Mouse (Mus musculus): ENCODE measurements around the gene Fitm1.

Fitm1 gene

GRCm38 (mm10) chr14:55575302-55575701, at the start of gene Fitm1:
TSS of gene Fitm1 (plus strand) at chr14:55575617.
- WGBS = 76% methylated on average over 8 of the region's 8 CpGs

- 88% methylated on average over 2 of the region's 2 CpGs for WGBS
These were observed 48.7 kb upstream of the Fitm1 start for GRCm38 (mm10) chr14:55526674-55527073.

- WGBS = 21% methylated on average over 3 of the region's 3 CpGs
These were observed 47.5 kb upstream of the Fitm1 start for GRCm38 (mm10) chr14:55527940-55528339.

GRCm38 (mm10) chr14:55536116-55536745, 39.2 kb upstream of the Fitm1 start:
- 59% methylated on average over 6 of the region's 6 CpGs for WGBS

GRCm38 (mm10) chr14:55540067-55540786, 35.2 kb upstream of the Fitm1 start, which contains the start of gene Pck2:
TSS of gene Pck2 (plus strand) at chr14:55540266.
- 1% methylated on average over 32 of the region's 32 CpGs for WGBS

- WGBS = 7% methylated on average over 10 of the region's 10 CpGs
These were observed 34.6 kb upstream of the Fitm1 start for GRCm38 (mm10) chr14:55540787-55541321.

GRCm38 (mm10) chr14:55542268-55542667, 33.1 kb upstream of the Fitm1 start:
- WGBS = 97% methylated on average over 12 of the region's 12 CpGs

GRCm38 (mm10) chr14:55544334-55544733, 31.1 kb upstream of the Fitm1 start:
- 34% methylated on average over 9 of the region's 9 CpGs for WGBS

GRCm38 (mm10) chr14:55550191-55550590, 25.2 kb upstream of the Fitm1 start:
- WGBS = 73% methylated on average over 6 of the region's 6 CpGs

GRCm38 (mm10) chr14:55551347-55551746, 24.1 kb upstream of the Fitm1 start:
- WGBS = 84% methylated on average over 5 of the region's 5 CpGs

- WGBS = 90% methylated on average over 8 of the region's 8 CpGs
These were observed 23.6 kb upstream of the Fitm1 start for GRCm38 (mm10) chr14:55551794-55552193.

- WGBS = 86% methylated on average over 3 of the region's 3 CpGs
These were observed 19.6 kb upstream of the Fitm1 start for GRCm38 (mm10) chr14:55555788-55556187.

GRCm38 (mm10) chr14:55557003-55557402, 18.4 kb upstream of the Fitm1 start:
- 29% methylated on average over 5 of the region's 5 CpGs for WGBS

- 93% methylated on average over 3 of the region's 3 CpGs for WGBS
These were observed 17.8 kb upstream of the Fitm1 start for GRCm38 (mm10) chr14:55557587-55557986.

GRCm38 (mm10) chr14:55558740-55559448, 16.5 kb upstream of the Fitm1 start:
- WGBS = 49% methylated on average over 6 of the region's 6 CpGs

- under 1% methylated on average over 27 of the region's 27 CpGs for WGBS
These were observed 15.6 kb upstream of the Fitm1 start, which contains the start of gene Dcaf11 for GRCm38 (mm10) chr14:55559799-55560201. TSS of gene Dcaf11 (plus strand) at chr14:55560006.

- WGBS = under 1% methylated on average over 51 of the region's 51 CpGs
These were observed 15.0 kb upstream of the Fitm1 start, which contains the start of gene A730061H03Rik for GRCm38 (mm10) chr14:55560202-55561073. TSS of gene A730061H03Rik (minus strand) at chr14:55560406.

GRCm38 (mm10) chr14:55561860-55562259, 13.6 kb upstream of the Fitm1 start:
- 87% methylated on average over 10 of the region's 10 CpGs for WGBS

- WGBS = 91% methylated on average over 11 of the region's 11 CpGs
These were observed 12.2 kb upstream of the Fitm1 start for GRCm38 (mm10) chr14:55563249-55563648.

- WGBS = 83% methylated on average over 3 of the region's 3 CpGs
These were observed 9.7 kb upstream of the Fitm1 start for GRCm38 (mm10) chr14:55565748-55566147.

GRCm38 (mm10) chr14:55567496-55567895, 7.9 kb upstream of the Fitm1 start:
- 97% methylated on average over 3 of the region's 3 CpGs for WGBS
